Mouse (Mus musculus): ENCODE data around the gene Trpc6.

- TF ChIP-seq POLR2A (IDR thresholded peaks at IDR 0.05; ENCODE audit: low read depth, low read length), result no peak
- TF ChIP-seq CTCF (conservative IDR thresholded peaks at IDR 0.05; ENCODE audit: insufficient read depth, insufficient read length, low read depth, low read length), result no peak
Observed at GRCm38 (mm10) chr9:8558574-8558973, 14.6 kb downstream of the Trpc6 start.
